Mouse (Mus musculus) large intestine, adult 2 months (tissue): ENCODE measurements around the gene Nup188. TPM values are rescaled to one million over a fixed set of nuclear protein-coding genes. Genes with fewer than 3 reads are reported as not detected.

Source experiments
- DNase-seq: peaks from one replicate; pipeline ENCODE4 v3.0.0-alpha.2; 2012; ENCODE audit warnings: low read depth, low spot score
- WGBS: fragments of 180-500 bp; shearing (Covaris S2); methylation state at CpG from one replicate; pipeline ENCODE4 v1.1.7; 2018; 5-methylcytosine and 5-hydroxymethylcytosine counted together
- polyA plus RNA-seq: library from polyadenylated mRNA; depleted of rRNA; stranded (reverse); fragments of >200 nt; gene quantifications from 2 replicates; pipeline ENCODE4 v1.2.3, GENCODE M21; 2012; rRNA removed

Gene Nup188
- 21.9 and 25.8 TPM in 2 replicates for polyA plus RNA-seq

GRCm38 (mm10) chr2:30286192-30287026 is at the start of gene Nup188, which contains the start of gene Dolk:
Nup188 (plus strand) TSS chr2:30286397.
Dolk (minus strand) TSS chr2:30286334.
- peak; percentile 87 for DNase-seq
- under 1% methylated on average over 68 of the region's 68 CpGs for WGBS

- DNase-seq, result no peak
- 3% methylated on average over 18 of the region's 18 CpGs for WGBS
These were observed 49.6 kb upstream of the Nup188 start for GRCm38 (mm10) chr2:30236426-30237198.

- under 1% methylated on average over 66 of the region's 67 CpGs for WGBS
- DNase-seq, result peak; percentile 94
These were observed 48.9 kb upstream of the Nup188 start, which contains the start of gene Lrrc8a for GRCm38 (mm10) chr2:30237199-30237880. Lrrc8a (plus strand) TSS chr2:30237715.

GRCm38 (mm10) chr2:30237881-30238280 is 48.3 kb upstream of the Nup188 start:
- WGBS, result 0% methylated on average over 35 of the region's 42 CpGs
- DNase-seq, result no peak

- 42% methylated on average over 3 of the region's 3 CpGs for WGBS
These were observed 47.2 kb upstream of the Nup188 start for GRCm38 (mm10) chr2:30238906-30239465.

GRCm38 (mm10) chr2:30239777-30240176 is 46.4 kb upstream of the Nup188 start:
- 15% methylated on average over 4 of the region's 4 CpGs for WGBS
- DNase-seq, result no peak

More at GRCm38 (mm10) chr2:30238906-30239465, 47.2 kb upstream of the Nup188 start:
- DNase-seq, result no peak

- DNase-seq, result no peak
- WGBS, result 68% methylated on average over 2 of the region's 2 CpGs
These were observed 45.9 kb upstream of the Nup188 start, which contains the start of gene Gm28035 for GRCm38 (mm10) chr2:30240267-30240666. Gm28035 (plus strand) TSS chr2:30240567.

GRCm38 (mm10) chr2:30242509-30242908 is 43.7 kb upstream of the Nup188 start:
- WGBS, result 30% methylated on average over 4 of the region's 4 CpGs
- DNase-seq, result no peak

- DNase-seq, result no peak
- 80% methylated on average over 4 of the region's 4 CpGs for WGBS
These were observed 42.8 kb upstream of the Nup188 start for GRCm38 (mm10) chr2:30243391-30243790.

GRCm38 (mm10) chr2:30244595-30245178 is 41.5 kb upstream of the Nup188 start:
- 18% methylated on average over 7 of the region's 7 CpGs for WGBS

GRCm38 (mm10) chr2:30247036-30247435 is 39.2 kb upstream of the Nup188 start:
- no peak for DNase-seq
- 92% methylated on average over 5 of the region's 5 CpGs for WGBS

More at GRCm38 (mm10) chr2:30244595-30245178, 41.5 kb upstream of the Nup188 start:
- DNase-seq, result no peak

- WGBS, result 64% methylated on average over 4 of the region's 4 CpGs
- DNase-seq, result no peak
These were observed 38.5 kb upstream of the Nup188 start for GRCm38 (mm10) chr2:30247681-30248080.

- WGBS, result 85% methylated on average over 3 of the region's 3 CpGs
- no peak for DNase-seq
These were observed 37.0 kb upstream of the Nup188 start for GRCm38 (mm10) chr2:30249182-30249581.

GRCm38 (mm10) chr2:30250166-30251128 is 35.8 kb upstream of the Nup188 start:
- DNase-seq, result no peak
- 54% methylated on average over 10 of the region's 10 CpGs for WGBS

GRCm38 (mm10) chr2:30251417-30252104 is 34.6 kb upstream of the Nup188 start:
- no peak for DNase-seq
- 31% methylated on average over 5 of the region's 5 CpGs for WGBS

- DNase-seq, result no peak
- WGBS, result 64% methylated on average over 3 of the region's 3 CpGs
These were observed 33.7 kb upstream of the Nup188 start for GRCm38 (mm10) chr2:30252521-30252920.

- DNase-seq, result no peak
- WGBS, result 60% methylated on average over 5 of the region's 5 CpGs
These were observed 32.4 kb upstream of the Nup188 start for GRCm38 (mm10) chr2:30253809-30254208.
